Mouse (Mus musculus) thymus, adult 2 months (tissue): ENCODE measurements around the gene Kcnq5. TPM values are rescaled to one million over a fixed set of nuclear protein-coding genes. Genes with fewer than 3 reads are reported as not detected.

Experiments used
- DNase-seq: peaks from one replicate; pipeline ENCODE4 v3.0.0; 2021
- H3K27ac ChIP-seq: fragments of 200-500 bp; 2 replicates; pipeline ENCODE4 v1.5.1; 2012; ENCODE audit warnings: low read length, control low read depth; ENCODE audit not compliant: control insufficient read depth, insufficient read depth
- H3K27me3 ChIP-seq: fragments of 200-500 bp; 2 replicates; pipeline ENCODE4 v1.6.1; 2012; ENCODE audit warnings: mild to moderate bottlenecking, low read length, moderate library complexity, mixed read lengths; ENCODE audit not compliant: control insufficient read depth, insufficient read depth
- H3K36me3 ChIP-seq: fragments of 200-500 bp; 2 replicates; pipeline ENCODE4 v1.6.1; 2012; ENCODE audit warnings: mild to moderate bottlenecking, low read length, moderate library complexity; ENCODE audit not compliant: control insufficient read depth, insufficient read depth
- H3K4me1 ChIP-seq: fragments of 200-500 bp; replicated peaks from 2 replicates; pipeline ENCODE4 v1.6.1; 2012; ENCODE audit warnings: low read length; ENCODE audit not compliant: control insufficient read depth, insufficient read depth
- H3K4me3 ChIP-seq: fragments of 200-500 bp; 2 replicates; pipeline ENCODE4 v1.5.1; 2012; ENCODE audit warnings: mild to moderate bottlenecking, low read length, control low read depth, moderate library complexity; ENCODE audit not compliant: control insufficient read depth, insufficient read depth
- CTCF ChIP-seq: fragments of 200-500 bp; IDR thresholded peaks from 2 replicates; pipeline ENCODE4 v1.5.1; 2012; ENCODE audit warnings: mild to moderate bottlenecking, control low read depth, low read length, moderate library complexity, borderline replicate concordance; ENCODE audit not compliant: control insufficient read depth, poor library complexity, insufficient read depth; ENCODE audit errors: extremely low read depth
- POLR2A ChIP-seq: fragments of 200-500 bp; IDR thresholded peaks from 2 replicates; pipeline ENCODE4 v1.6.1; 2012; ENCODE audit warnings: mild to moderate bottlenecking, low read length, control low read depth, moderate library complexity; ENCODE audit not compliant: control insufficient read depth, poor library complexity, insufficient read depth; ENCODE audit errors: extremely low read depth
- WGBS: fragments of 180-500 bp; shearing (Covaris S2); methylation state at CpG from one replicate; pipeline ENCODE4 v1.1.7; 2018; 5-methylcytosine and 5-hydroxymethylcytosine counted together
- polyA plus RNA-seq: library from polyadenylated mRNA; depleted of rRNA; stranded (reverse); fragments of >200 nt; gene quantifications from 2 replicates; pipeline ENCODE4 v1.2.3, GENCODE M21; 2012

Kcnq5 gene
- polyA plus RNA-seq, 1 experiment: 0.62 TPM

DNA sequence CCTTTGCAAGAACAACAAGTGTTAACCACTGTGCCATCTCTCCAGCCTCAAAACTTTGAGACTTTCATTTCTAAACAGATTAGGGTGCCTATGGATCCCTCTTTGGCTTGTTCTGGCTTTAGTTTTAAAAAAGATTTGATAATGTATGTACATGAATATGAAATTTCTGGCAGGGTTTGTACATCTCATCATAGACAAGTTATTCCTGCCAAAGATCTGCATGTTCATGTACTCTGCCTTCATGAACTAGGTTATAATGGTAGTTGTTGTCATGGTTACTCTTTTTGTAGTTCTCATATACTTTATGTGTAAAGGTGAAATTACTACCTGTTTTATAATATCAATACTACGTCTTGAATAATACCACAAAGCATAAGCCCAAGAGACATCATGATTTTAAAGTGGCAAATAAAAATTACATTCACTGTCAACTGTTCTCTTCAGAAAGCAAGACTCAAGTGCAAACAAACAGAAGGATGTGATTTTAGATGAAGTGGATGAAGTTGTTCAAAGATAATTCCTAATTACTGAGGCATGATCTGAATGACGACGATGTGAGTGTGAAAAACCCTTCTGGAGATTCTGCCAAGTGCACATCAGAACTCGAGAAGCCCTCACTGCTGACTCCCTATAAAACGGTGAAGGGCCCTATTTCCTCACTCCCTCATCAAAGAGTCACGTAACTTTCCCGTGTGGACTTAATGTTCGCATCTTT is 39.0 kb downstream of the Kcnq5 start:
- no peak overlapping the region for H3K4me3 ChIP-seq
- H3K27me3 ChIP-seq: no peaks in the 10 kb centered on the region
- no peaks in the 10 kb centered on the region for H3K36me3 ChIP-seq
- no peak overlapping the region for H3K27ac ChIP-seq
- TF ChIP-seq CTCF (no peak), POLR2A (no peak)
- WGBS: 96% methylated on average over 8 of the region's 8 CpGs
- H3K4me1 ChIP-seq: no peaks in the 10 kb centered on the region
- no peak for DNase-seq

DNA sequence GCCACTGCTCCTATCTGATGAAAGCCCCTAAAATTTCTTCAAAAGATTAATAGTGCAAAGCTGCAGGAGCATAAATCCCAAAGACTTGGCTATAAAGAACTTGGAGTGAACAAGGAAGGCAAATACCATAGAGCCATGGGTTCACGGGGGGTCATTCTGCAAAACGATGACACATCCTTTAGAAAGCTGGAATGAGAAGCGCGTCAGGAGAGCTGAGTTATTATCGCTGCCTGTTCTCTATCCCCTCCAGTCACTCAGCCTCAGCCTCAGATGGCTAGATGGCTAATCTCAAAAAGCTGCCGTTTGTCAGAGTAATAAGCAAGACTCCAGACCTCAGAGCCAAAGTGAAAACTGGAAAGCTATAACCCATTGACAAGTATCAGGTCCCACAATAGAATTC is 42.5 kb downstream of the Kcnq5 start:
- WGBS: 96% methylated on average over 6 of the region's 6 CpGs

GRCm38 (mm10) chr1:21896067-21896719 is 65.5 kb downstream of the Kcnq5 start:
- 33% methylated on average over 5 of the region's 5 CpGs for WGBS
- Histone ChIP-seq H3K4me3 (no peak overlapping the region), H3K27me3 (no peaks in the 10 kb centered on the region), H3K27ac (no peak overlapping the region), H3K4me1 (no peaks in the 10 kb centered on the region), H3K36me3 (no peaks in the 10 kb centered on the region)
- no peak for TF ChIP-seq POLR2A
- TF ChIP-seq CTCF: no peak
- no peak for DNase-seq

More for the DNA sequence above, 42.5 kb downstream of the Kcnq5 start:
- Histone ChIP-seq H3K36me3 (no peaks in the 10 kb centered on the region), H3K27ac (no peak overlapping the region), H3K27me3 (no peaks in the 10 kb centered on the region), H3K4me3 (no peak overlapping the region), H3K4me1 (no peaks in the 10 kb centered on the region)
- TF ChIP-seq POLR2A (no peak), CTCF (no peak)
- DNase-seq: no peak

DNA sequence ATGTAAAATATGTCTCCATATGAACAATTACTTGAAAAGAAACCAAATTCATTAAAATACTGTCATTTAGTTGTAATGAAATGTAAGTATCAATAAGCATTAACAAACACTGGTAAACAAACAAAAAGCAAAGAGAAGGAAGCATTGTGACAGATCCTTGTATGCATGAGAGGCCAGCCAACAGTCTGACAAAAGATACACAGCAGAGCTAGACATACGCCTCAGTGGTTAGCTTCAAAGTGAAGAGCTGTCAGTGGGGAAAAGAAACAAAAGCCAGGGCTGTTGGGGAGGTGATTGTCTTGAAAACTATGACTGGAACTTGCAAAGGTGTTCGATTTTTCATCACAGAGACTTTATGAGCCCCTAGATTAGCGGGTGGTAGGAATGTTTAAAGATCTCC is 78.0 kb downstream of the Kcnq5 start:
- 88% methylated on average over 3 of the region's 3 CpGs for WGBS
- H3K36me3 ChIP-seq: no peaks in the 10 kb centered on the region
- no peak overlapping the region for H3K27ac ChIP-seq
- TF ChIP-seq POLR2A: no peak
- TF ChIP-seq CTCF: no peak
- H3K4me3 ChIP-seq: no peak overlapping the region
- H3K4me1 ChIP-seq: no peaks in the 10 kb centered on the region
- H3K27me3 ChIP-seq: no peaks in the 10 kb centered on the region
- no peak for DNase-seq

DNA sequence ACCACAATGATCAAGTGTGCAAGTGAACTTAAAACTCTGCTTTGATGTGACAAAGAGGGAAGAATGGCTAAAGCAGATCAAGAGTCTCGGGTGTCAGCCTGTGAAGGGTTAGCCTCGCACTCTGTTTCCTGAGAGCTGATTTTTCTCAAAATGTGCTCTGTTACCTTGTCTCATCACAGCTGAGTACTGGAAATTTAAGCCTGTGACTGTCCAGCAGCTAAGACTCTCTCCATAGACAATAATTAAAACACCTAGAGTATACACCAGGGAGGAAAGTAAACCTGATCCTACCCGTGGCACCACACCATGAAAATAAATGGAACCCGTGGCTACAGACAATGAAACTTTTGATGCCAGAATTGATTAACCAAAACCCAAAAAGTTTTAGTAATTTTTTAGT is 90.9 kb downstream of the Kcnq5 start:
- no peaks in the 10 kb centered on the region for H3K27me3 ChIP-seq
- H3K36me3 ChIP-seq: no peaks in the 10 kb centered on the region
- no peak for DNase-seq
- no peaks in the 10 kb centered on the region for H3K4me1 ChIP-seq
- 88% methylated on average over 4 of the region's 4 CpGs for WGBS
- H3K27ac ChIP-seq: no peak overlapping the region
- H3K4me3 ChIP-seq: no peak overlapping the region
- TF ChIP-seq CTCF (no peak), POLR2A (no peak)

DNA sequence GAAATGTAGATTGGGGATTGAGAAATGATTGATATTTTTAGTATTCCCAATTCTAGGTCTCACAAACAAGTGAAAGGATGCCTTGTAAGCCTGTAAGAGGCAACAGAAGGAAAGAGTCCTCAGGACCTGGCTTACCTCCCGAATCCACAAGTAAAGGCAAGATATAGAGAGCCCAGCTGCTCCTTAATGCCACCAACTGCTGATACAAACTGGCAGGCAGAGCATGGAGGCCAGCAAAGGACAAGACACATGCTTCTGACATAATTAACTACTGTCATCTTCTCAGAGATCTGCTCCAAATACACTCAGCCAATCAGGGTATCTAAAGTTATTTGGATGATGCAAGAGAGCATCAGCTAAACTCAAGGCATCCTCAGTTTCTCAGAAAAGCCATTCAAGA is 93.3 kb downstream of the Kcnq5 start:
- Histone ChIP-seq H3K4me1 (no peaks in the 10 kb centered on the region), H3K27ac (no peak overlapping the region), H3K36me3 (no peaks in the 10 kb centered on the region), H3K4me3 (no peak overlapping the region), H3K27me3 (no peaks in the 10 kb centered on the region)
- TF ChIP-seq CTCF (no peak), POLR2A (no peak)
- WGBS: 93% methylated on average over 1 of the region's 1 CpGs
- DNase-seq: no peak
